Mouse (Mus musculus) midbrain, postnatal 0 days (tissue): ENCODE data around the gene Dhdh. TPM values are rescaled to one million over a fixed set of nuclear protein-coding genes. Genes with fewer than 3 reads are reported as not detected.
"Not testable (repeated sequence)": the region's sequence is repeated elsewhere in the genome, so short reads cannot be mapped to it uniquely, and the experiment has no call there.

ENCODE experiments used
- ATAC-seq: fragments of 200-750 bp; cut with Nextera tagmentation; 2 replicates; pipeline ENCODE4 v1.8.0; 2017; ENCODE audit warnings: moderate number of reproducible peaks, mild to moderate bottlenecking, moderate TSS enrichment, moderate library complexity; ENCODE audit not compliant: low FRiP score
- DNase-seq: peaks from one replicate; pipeline ENCODE4 v3.0.0-alpha.2; 2015; ENCODE audit warnings: low spot score
- H3K27ac ChIP-seq: fragments of 300-500 bp; sonication (generic); 2 replicates; pipeline ENCODE4 v1.5.1; 2014; ENCODE audit warnings: low read depth, mild to moderate bottlenecking, low read length, mixed read lengths
- H3K27me3 ChIP-seq: fragments of 300-500 bp; sonication (generic); 2 replicates; pipeline ENCODE4 v1.6.1; 2014; ENCODE audit warnings: low read length, control low read depth, mixed read lengths; ENCODE audit not compliant: insufficient read depth
- H3K36me3 ChIP-seq: fragments of 300-500 bp; sonication (generic); 2 replicates; pipeline ENCODE4 v1.6.1; 2014; ENCODE audit warnings: low read length, control low read depth, mixed read lengths; ENCODE audit not compliant: insufficient read depth
- H3K4me1 ChIP-seq: fragments of 300-500 bp; sonication (generic); 2 replicates; pipeline ENCODE4 v1.6.1; 2014; ENCODE audit warnings: mild to moderate bottlenecking, control low read depth, antibody characterized with exemption, low read length, mixed read lengths; ENCODE audit not compliant: insufficient read depth
- H3K4me2 ChIP-seq: fragments of 300-500 bp; sonication (generic); 2 replicates; pipeline ENCODE4 v1.6.1; 2014; ENCODE audit warnings: low read depth, mild to moderate bottlenecking, low read length, mixed read lengths; ENCODE audit not compliant: poor library complexity, severe bottlenecking
- H3K4me3 ChIP-seq: fragments of 300-500 bp; sonication (generic); 2 replicates; pipeline ENCODE4 v1.5.1; 2014; ENCODE audit warnings: low read depth, mild to moderate bottlenecking, low read length, moderate library complexity
- H3K9ac ChIP-seq: fragments of 300-500 bp; sonication (generic); replicated peaks from 2 replicates; pipeline ENCODE4 v1.6.1; 2014; ENCODE audit warnings: mild to moderate bottlenecking, low read length, moderate library complexity, mixed read lengths; ENCODE audit not compliant: poor library complexity, severe bottlenecking
- H3K9me3 ChIP-seq: fragments of 300-500 bp; sonication (generic); 2 replicates; pipeline ENCODE4 v1.6.1; 2016; ENCODE audit warnings: low read length, control low read depth
- CTCF ChIP-seq: IDR thresholded peaks from 2 replicates; pipeline ENCODE4 v1.5.1; 2016; ENCODE audit warnings: antibody characterized with exemption, mild to moderate bottlenecking
- whole genome bisulfite sequencing: fragments of 180-500 bp; shearing (Covaris S2); extraction: QIAGEN DNeasy Blood & Tissue Kit; methylation state at CpG from one replicate; pipeline ENCODE4 v1.1.7; 2014; 5-methylcytosine and 5-hydroxymethylcytosine counted together
- polyA plus RNA-seq: library from polyadenylated mRNA; unstranded; fragments of >200 nt; fragmentation: Nextera tagmentation; extraction: Ambion mirVana; gene quantifications from 2 replicates; pipeline ENCODE4 v1.2.1, GENCODE M21; 2015
- total RNA-seq: library from RNA; depleted of rRNA; stranded (reverse); fragments of >200 nt; gene quantifications from 2 replicates; pipeline ENCODE4 v1.2.3, GENCODE M21; 2014

The Dhdh gene
- total and polyA plus RNA-seq, 2 experiments from 2014 or later = 4.3 to 6.1 TPM

DNA sequence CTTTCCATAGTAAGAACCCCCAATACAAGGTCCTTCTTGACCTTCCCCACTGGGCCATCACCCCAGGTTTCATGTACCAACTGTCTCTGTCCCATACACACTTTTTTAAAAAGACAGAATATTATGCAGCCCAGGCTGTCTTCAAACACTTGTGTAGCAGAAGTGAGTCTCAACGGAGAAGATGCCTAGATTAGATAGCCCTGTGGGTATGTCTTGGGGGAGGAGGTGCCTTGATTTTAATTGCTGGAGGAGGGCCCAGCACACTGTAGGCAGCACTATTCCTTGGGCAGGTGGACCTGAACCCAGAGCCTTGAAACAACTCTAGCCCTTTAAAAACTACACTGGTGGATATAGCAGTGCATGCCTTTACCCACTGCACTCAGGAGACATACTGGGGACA is 6.4 kb downstream of the Dhdh start:
- H3K27ac ChIP-seq = no peak overlapping the region
- TF ChIP-seq CTCF = no peak
- H3K4me3 ChIP-seq = no peak overlapping the region
- no peaks in the 10 kb centered on the region for H3K36me3 ChIP-seq
- H3K4me1 ChIP-seq = no peaks in the 10 kb centered on the region
- ATAC-seq (no peak), DNase-seq (no peak)
- H3K4me2 ChIP-seq = no peak overlapping the region
- H3K27me3 ChIP-seq = no peaks in the 10 kb centered on the region
- H3K9me3 ChIP-seq = no peaks in the 10 kb centered on the region
- WGBS = 100% methylated on average over 1 of the region's 1 CpGs
- H3K9ac ChIP-seq = no peak overlapping the region

DNA sequence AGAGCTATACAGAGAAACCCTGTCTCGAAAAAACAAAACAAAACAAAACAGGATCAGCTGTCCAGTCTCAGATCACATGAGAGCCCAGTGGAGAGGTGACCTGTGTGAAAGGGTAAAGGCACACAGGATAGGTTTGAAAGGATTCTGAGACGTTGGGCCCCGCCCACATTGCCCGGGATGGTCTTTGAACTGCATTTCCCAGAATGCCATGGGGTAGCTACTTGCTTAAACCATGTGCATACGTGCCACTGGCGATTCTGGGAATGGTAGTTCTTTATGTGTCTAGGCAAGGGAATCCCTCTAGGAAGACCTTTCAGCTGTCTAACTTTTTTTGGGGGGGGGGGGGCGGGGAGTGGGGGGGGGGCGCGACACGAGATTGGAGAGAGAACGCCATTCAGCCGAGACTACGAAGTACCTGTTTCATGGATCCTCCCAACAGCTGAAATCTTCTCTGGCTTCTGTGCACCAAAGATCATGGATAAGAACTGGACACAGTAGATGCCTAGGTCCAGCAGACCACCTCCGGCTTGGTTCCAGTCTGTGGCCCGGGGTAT is 7.2 kb downstream of the Dhdh start, which contains the start of gene Tulp2:
Gene Tulp2, plus strand, starts transcription at position 504 of the 554 bp plus-strand sequence.
- DNase-seq (peak; percentile 73), ATAC-seq (peak; percentile 49; the same call in 1 of the 2 replicates)
- H3K4me2 ChIP-seq = no peak within 1 kb of the TSS
- H3K4me3 ChIP-seq = no peak within 1 kb of the TSS
- H3K9ac ChIP-seq = no peak within 1 kb of the TSS
- WGBS = 51% methylated on average over 15 of the region's 15 CpGs
- H3K27me3 ChIP-seq = no peaks in the 10 kb centered on the region
- no peak within 1 kb of the TSS for H3K27ac ChIP-seq
- no peak for TF ChIP-seq CTCF
- H3K4me1 ChIP-seq = no peaks in the 10 kb centered on the region
- H3K36me3 ChIP-seq = no peaks in the 10 kb centered on the region
- no peaks in the 10 kb centered on the region for H3K9me3 ChIP-seq

DNA sequence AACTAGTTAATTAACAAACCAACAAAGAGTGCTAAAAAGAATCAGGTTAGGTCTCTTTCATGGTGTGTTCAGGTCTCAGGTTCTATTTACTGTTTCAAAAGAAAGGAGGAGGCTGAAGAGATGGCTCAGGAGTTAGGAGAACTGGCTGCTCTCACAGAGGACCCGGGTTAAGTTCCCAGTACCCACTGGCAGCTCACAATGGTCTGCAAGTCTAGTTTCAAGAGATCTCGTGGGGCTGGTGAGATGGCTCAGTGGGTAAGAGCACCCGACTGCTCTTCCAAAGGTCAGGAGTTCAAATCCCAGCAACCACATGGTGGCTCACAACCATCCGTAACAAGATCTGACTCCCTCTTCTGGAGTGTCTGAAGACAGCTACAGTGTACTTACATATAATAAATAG is 8.3 kb downstream of the Dhdh start:
- H3K4me3 ChIP-seq, H3K27me3 ChIP-seq, H3K9me3 ChIP-seq, H3K4me1 ChIP-seq, H3K27ac ChIP-seq, ATAC-seq, DNase-seq, H3K9ac ChIP-seq, H3K4me2 ChIP-seq, H3K36me3 ChIP-seq: not testable (repeated sequence)
- 86% methylated on average over 3 of the region's 4 CpGs for WGBS

DNA sequence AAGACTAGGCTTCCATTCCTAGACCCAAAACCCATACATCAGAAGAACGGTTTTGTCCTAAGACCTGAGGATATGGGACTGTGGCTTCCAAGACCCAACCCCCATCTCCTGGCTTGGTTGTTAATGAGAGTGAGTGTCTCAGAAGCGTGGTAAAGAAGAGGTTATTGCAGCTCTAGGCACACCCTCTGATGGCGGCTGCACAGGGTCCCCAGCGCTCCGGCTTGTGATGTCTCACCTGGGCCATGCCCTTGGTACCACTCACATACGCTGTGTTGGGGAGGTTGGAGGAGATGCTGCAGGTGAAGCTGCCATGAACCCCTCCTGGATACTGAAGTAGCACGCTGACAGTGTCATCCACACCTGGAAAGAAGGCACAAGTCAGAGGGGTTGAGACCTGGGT is 9.8 kb downstream of the Dhdh start:
- Histone ChIP-seq H3K9me3 (no peaks in the 10 kb centered on the region), H3K4me2 (no peak overlapping the region), H3K4me1 (no peaks in the 10 kb centered on the region), H3K27me3 (no peaks in the 10 kb centered on the region), H3K36me3 (no peaks in the 10 kb centered on the region), H3K27ac (no peak overlapping the region), H3K4me3 (no peak overlapping the region), H3K9ac (no peak overlapping the region)
- ATAC-seq (no peak), DNase-seq (no peak)
- 93% methylated on average over 7 of the region's 7 CpGs for WGBS
- TF ChIP-seq CTCF = no peak

DNA sequence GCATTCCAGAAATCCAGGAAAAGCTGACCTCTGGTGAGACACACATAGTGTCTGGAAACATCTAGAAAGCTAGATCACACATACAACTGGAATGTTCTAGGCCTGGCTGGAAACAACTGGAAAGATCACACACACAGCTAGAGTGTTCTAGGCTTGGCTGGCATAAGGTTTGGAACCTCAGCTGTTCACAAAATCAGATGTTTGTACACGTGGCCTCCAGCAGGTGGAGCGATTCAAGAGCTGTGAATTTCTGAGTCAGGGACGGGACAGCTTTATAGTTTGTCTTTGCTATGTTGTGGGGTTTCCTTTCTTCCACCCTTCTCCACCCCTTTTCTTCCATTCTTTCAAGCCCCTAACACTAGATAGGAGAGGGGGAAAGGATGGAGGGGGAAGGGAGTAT is 11.6 kb downstream of the Dhdh start:
- Histone ChIP-seq H3K27me3 (no peaks in the 10 kb centered on the region), H3K4me3 (no peak overlapping the region), H3K4me2 (no peak overlapping the region), H3K9me3 (no peaks in the 10 kb centered on the region), H3K9ac (no peak overlapping the region), H3K27ac (no peak overlapping the region), H3K36me3 (no peaks in the 10 kb centered on the region), H3K4me1 (no peaks in the 10 kb centered on the region)
- peak; percentile 89 for TF ChIP-seq CTCF
- WGBS = 5% methylated on average over 3 of the region's 3 CpGs
- ATAC-seq (no peak), DNase-seq (peak; percentile 72)

DNA sequence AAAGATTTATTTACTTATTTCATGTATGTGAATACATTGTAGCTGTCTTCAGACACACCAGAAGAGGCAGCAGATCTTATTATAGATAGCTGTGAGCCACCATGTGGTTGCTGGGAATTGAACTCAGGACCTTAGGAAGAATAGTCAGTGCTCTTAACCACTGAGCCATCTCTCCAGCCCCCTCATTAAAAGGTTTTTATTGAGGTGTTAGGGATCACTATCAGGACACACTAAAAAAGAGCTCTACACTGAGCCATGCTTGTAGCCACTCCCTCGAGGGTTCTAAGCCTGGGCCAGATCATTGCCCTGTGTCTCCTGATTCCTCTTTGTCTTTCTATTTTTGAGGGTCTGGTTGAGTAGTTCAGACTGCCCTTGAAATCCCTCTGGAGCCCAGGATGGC is 12.2 kb downstream of the Dhdh start:
- WGBS = 43% methylated on average over 1 of the region's 1 CpGs
- Histone ChIP-seq H3K36me3 (no peaks in the 10 kb centered on the region), H3K9me3 (no peaks in the 10 kb centered on the region), H3K4me1 (no peaks in the 10 kb centered on the region), H3K27me3 (no peaks in the 10 kb centered on the region), H3K4me3 (no peak overlapping the region), H3K4me2 (no peak overlapping the region), H3K27ac (no peak overlapping the region), H3K9ac (no peak overlapping the region)
- DNase-seq (no peak), ATAC-seq (no peak)
- TF ChIP-seq CTCF = no peak
